Mouse (Mus musculus) lung, embryonic 16.5 days (tissue): ENCODE data around the gene Gm17334. TPM values are rescaled to one million over a fixed set of nuclear protein-coding genes. Genes with fewer than 3 reads are reported as not detected.

ENCODE experiments used
- ATAC-seq: fragments of 200-750 bp; cut with Nextera tagmentation; 2 replicates; pipeline ENCODE4 v1.8.0; 2017; ENCODE audit warnings: low read depth, mild to moderate bottlenecking, moderate library complexity
- H3K27ac ChIP-seq: fragments of 300-500 bp; sonication (generic); 2 replicates; pipeline ENCODE4 v1.5.1; 2014; ENCODE audit warnings: mild to moderate bottlenecking, control low read depth, low read length
- H3K27me3 ChIP-seq: fragments of 300-500 bp; sonication (generic); 2 replicates; pipeline ENCODE4 v1.6.1; 2014; ENCODE audit warnings: low read depth, low read length, mixed read lengths; ENCODE audit not compliant: control insufficient read depth, insufficient read depth
- H3K36me3 ChIP-seq: fragments of 300-500 bp; sonication (generic); 2 replicates; pipeline ENCODE4 v1.6.1; 2014; ENCODE audit warnings: low read length; ENCODE audit not compliant: control insufficient read depth, insufficient read depth
- H3K4me1 ChIP-seq: fragments of 300-500 bp; sonication (generic); replicated peaks from 2 replicates; pipeline ENCODE4 v1.6.1; 2014; ENCODE audit warnings: low read length, mixed read lengths; ENCODE audit not compliant: control insufficient read depth, insufficient read depth
- H3K4me2 ChIP-seq: fragments of 300-500 bp; sonication (generic); 2 replicates; pipeline ENCODE4 v1.6.1; 2014; ENCODE audit warnings: low read depth, low read length, control low read depth
- H3K4me3 ChIP-seq: fragments of 300-500 bp; sonication (generic); 2 replicates; pipeline ENCODE4 v1.5.1; 2014; ENCODE audit warnings: mild to moderate bottlenecking, low read length, control low read depth
- H3K9ac ChIP-seq: fragments of 300-500 bp; sonication (generic); 2 replicates; pipeline ENCODE4 v1.6.1; 2014; ENCODE audit warnings: low read length, control low read depth
- H3K9me3 ChIP-seq: fragments of 300-500 bp; sonication (generic); 2 replicates; pipeline ENCODE4 v1.6.1; 2016; ENCODE audit warnings: low read length; ENCODE audit not compliant: control insufficient read depth
- WGBS: fragments of 180-500 bp; shearing (Covaris S2); extraction: QIAGEN DNeasy Blood & Tissue Kit; methylation state at CpG from one replicate; pipeline ENCODE4 v1.1.7; 2014; 5-methylcytosine and 5-hydroxymethylcytosine counted together
- polyA plus RNA-seq: library from polyadenylated mRNA; unstranded; fragments of >200 nt; fragmentation: Nextera tagmentation; extraction: Ambion mirVana; gene quantifications from 2 replicates; pipeline ENCODE4 v1.2.1, GENCODE M21; 2015

Gm17334 gene
- polyA plus RNA-seq, 1 experiment from 2014 or later = 0.39 TPM

- no peak overlapping the region for H3K4me2 ChIP-seq
- no peak overlapping the region for H3K9ac ChIP-seq
- H3K4me1 ChIP-seq = peaks cover 9% of the 10 kb centered on the region; the same call in 1 of the 2 replicates
These were observed 38.3 kb upstream of the Gm17334 start for GRCm38 (mm10) chr11:53811312-53811711.

GRCm38 (mm10) chr11:53810749-53811148 lies 37.8 kb upstream of the Gm17334 start:
- H3K27me3 ChIP-seq = no peaks in the 10 kb centered on the region
- no peaks in the 10 kb centered on the region for H3K36me3 ChIP-seq
- H3K9me3 ChIP-seq = no peaks in the 10 kb centered on the region
- H3K4me1 ChIP-seq = peaks cover 9% of the 10 kb centered on the region; the same call in 1 of the 2 replicates
- WGBS = 27% methylated on average over 2 of the region's 2 CpGs
- no peak for ATAC-seq
- H3K4me2 ChIP-seq = no peak overlapping the region
- no peak overlapping the region for H3K9ac ChIP-seq
- no peak overlapping the region for H3K27ac ChIP-seq
- H3K4me3 ChIP-seq = no peak overlapping the region

More at GRCm38 (mm10) chr11:53811312-53811711, 38.3 kb upstream of the Gm17334 start:
- Histone ChIP-seq H3K9me3 (no peaks in the 10 kb centered on the region), H3K27me3 (no peaks in the 10 kb centered on the region), H3K27ac (no peak overlapping the region), H3K4me3 (no peak overlapping the region), H3K36me3 (no peaks in the 10 kb centered on the region)
- 75% methylated on average over 3 of the region's 3 CpGs for WGBS
- no peak for ATAC-seq

GRCm38 (mm10) chr11:53810156-53810555 lies 37.2 kb upstream of the Gm17334 start:
- Histone ChIP-seq H3K4me3 (no peak overlapping the region), H3K27ac (no peak overlapping the region), H3K9ac (no peak overlapping the region), H3K9me3 (no peaks in the 10 kb centered on the region), H3K27me3 (no peaks in the 10 kb centered on the region), H3K4me2 (no peak overlapping the region), H3K4me1 (peaks cover 9% of the 10 kb centered on the region; the same call in 1 of the 2 replicates), H3K36me3 (no peaks in the 10 kb centered on the region)
- peak; percentile 11; the same call in 1 of the 2 replicates for ATAC-seq
- WGBS = 46% methylated on average over 5 of the region's 5 CpGs

- peaks cover 9% of the 10 kb centered on the region; the same call in 1 of the 2 replicates for H3K4me1 ChIP-seq
- 27% methylated on average over 5 of the region's 5 CpGs for WGBS
- no peaks in the 10 kb centered on the region for H3K36me3 ChIP-seq
- no peak overlapping the region for H3K9ac ChIP-seq
- no peaks in the 10 kb centered on the region for H3K27me3 ChIP-seq
- H3K4me3 ChIP-seq = no peak overlapping the region
- ATAC-seq = peak; percentile 64; the same call in 1 of the 2 replicates
- no peak overlapping the region for H3K4me2 ChIP-seq
- H3K9me3 ChIP-seq = no peaks in the 10 kb centered on the region
- H3K27ac ChIP-seq = peak overlapping the region; percentile 53
These were observed 36.4 kb upstream of the Gm17334 start for GRCm38 (mm10) chr11:53809354-53809753.

GRCm38 (mm10) chr11:53805786-53806185 lies 32.8 kb upstream of the Gm17334 start:
- ATAC-seq = no peak
- Histone ChIP-seq H3K9ac (no peak overlapping the region), H3K4me2 (no peak overlapping the region), H3K27me3 (no peaks in the 10 kb centered on the region), H3K4me3 (no peak overlapping the region), H3K4me1 (peaks cover 9% of the 10 kb centered on the region), H3K9me3 (no peaks in the 10 kb centered on the region), H3K27ac (no peak overlapping the region), H3K36me3 (no peaks in the 10 kb centered on the region)
- 74% methylated on average over 9 of the region's 9 CpGs for WGBS

GRCm38 (mm10) chr11:53804569-53805344 lies 31.8 kb upstream of the Gm17334 start:
- Histone ChIP-seq H3K4me2 (no peak overlapping the region), H3K9me3 (no peaks in the 10 kb centered on the region), H3K4me3 (no peak overlapping the region), H3K27ac (no peak overlapping the region), H3K9ac (no peak overlapping the region), H3K4me1 (peaks cover 3% of the 10 kb centered on the region; the same call in 1 of the 2 replicates), H3K27me3 (no peaks in the 10 kb centered on the region), H3K36me3 (no peaks in the 10 kb centered on the region)
- 72% methylated on average over 14 of the region's 14 CpGs for WGBS
- ATAC-seq = no peak

- H3K9ac ChIP-seq = no peak overlapping the region
- peaks cover 3% of the 10 kb centered on the region; the same call in 1 of the 2 replicates for H3K4me1 ChIP-seq
- H3K4me2 ChIP-seq = no peak overlapping the region
- H3K27me3 ChIP-seq = no peaks in the 10 kb centered on the region
- no peaks in the 10 kb centered on the region for H3K36me3 ChIP-seq
- no peaks in the 10 kb centered on the region for H3K9me3 ChIP-seq
- no peak overlapping the region for H3K27ac ChIP-seq
- 62% methylated on average over 6 of the region's 6 CpGs for WGBS
- H3K4me3 ChIP-seq = no peak overlapping the region
- ATAC-seq = no peak
These were observed 30.5 kb upstream of the Gm17334 start for GRCm38 (mm10) chr11:53803494-53803893.

- no peak overlapping the region for H3K4me3 ChIP-seq
- no peaks in the 10 kb centered on the region for H3K9me3 ChIP-seq
- H3K36me3 ChIP-seq = no peaks in the 10 kb centered on the region
- H3K27ac ChIP-seq = no peak overlapping the region
- H3K4me1 ChIP-seq = peaks cover 3% of the 10 kb centered on the region; the same call in 1 of the 2 replicates
- 52% methylated on average over 12 of the region's 12 CpGs for WGBS
- no peaks in the 10 kb centered on the region for H3K27me3 ChIP-seq
- H3K9ac ChIP-seq = no peak overlapping the region
- ATAC-seq = 0 out of 2 replicates have a peak, but pooled peaks have one; percentile 16
- no peak overlapping the region for H3K4me2 ChIP-seq
These were observed 30.1 kb upstream of the Gm17334 start for GRCm38 (mm10) chr11:53803093-53803492.

- WGBS = 83% methylated on average over 5 of the region's 5 CpGs
These were observed 28.0 kb upstream of the Gm17334 start for GRCm38 (mm10) chr11:53800975-53801374.

More at GRCm38 (mm10) chr11:53800975-53801374, 28.0 kb upstream of the Gm17334 start:
- no peaks in the 10 kb centered on the region for H3K36me3 ChIP-seq
- H3K4me3 ChIP-seq = no peak overlapping the region
- H3K27me3 ChIP-seq = no peaks in the 10 kb centered on the region
- H3K9ac ChIP-seq = no peak overlapping the region
- peaks cover 22% of the 10 kb centered on the region for H3K4me1 ChIP-seq
- no peak overlapping the region for H3K27ac ChIP-seq
- no peaks in the 10 kb centered on the region for H3K9me3 ChIP-seq
- no peak for ATAC-seq
- no peak overlapping the region for H3K4me2 ChIP-seq
